Mouse (Mus musculus) midbrain, embryonic 10.5 days (tissue): ENCODE measurements at regions not wholly inside any gene's neighbourhood (a gene's known extent, or its start where the extent isn't known, plus 50 kb on each side); places are given as distances from the start of the nearest gene placed in this dataset.
A peak's percentile ranks its signal among the peaks of the same experiment; 100 is the strongest.

Experiments used
- DNase-seq: peaks from one replicate; pipeline ENCODE4 v3.0.0-alpha.2; 2017; ENCODE audit warnings: low spot score
- H3K27ac ChIP-seq: fragments of 300-500 bp; sonication (generic); replicated peaks from 2 replicates; pipeline ENCODE4 v1.5.1; 2016; ENCODE audit warnings: mild to moderate bottlenecking
- H3K27me3 ChIP-seq: fragments of 300-500 bp; sonication (generic); 2 replicates; pipeline ENCODE4 v1.6.1; 2016; ENCODE audit warnings: low read depth, mild to moderate bottlenecking; ENCODE audit not compliant: poor library complexity, severe bottlenecking
- H3K36me3 ChIP-seq: fragments of 300-500 bp; sonication (generic); 2 replicates; pipeline ENCODE4 v1.6.1; 2016; ENCODE audit warnings: mild to moderate bottlenecking, moderate library complexity
- H3K4me1 ChIP-seq: fragments of 300-500 bp; sonication (generic); 2 replicates; pipeline ENCODE4 v1.6.1; 2016
- H3K4me3 ChIP-seq: fragments of 300-500 bp; sonication (generic); 2 replicates; pipeline ENCODE4 v1.5.1; 2016; ENCODE audit warnings: mild to moderate bottlenecking, moderate library complexity
- H3K9me3 ChIP-seq: fragments of 300-500 bp; sonication (generic); replicated peaks from 2 replicates; pipeline ENCODE4 v1.6.1; 2016; ENCODE audit warnings: mild to moderate bottlenecking
- WGBS: fragments of 180-500 bp; shearing (Covaris S2); methylation state at CpG from one replicate; pipeline ENCODE4 v1.1.7; 2016; 5-methylcytosine and 5-hydroxymethylcytosine counted together

DNA sequence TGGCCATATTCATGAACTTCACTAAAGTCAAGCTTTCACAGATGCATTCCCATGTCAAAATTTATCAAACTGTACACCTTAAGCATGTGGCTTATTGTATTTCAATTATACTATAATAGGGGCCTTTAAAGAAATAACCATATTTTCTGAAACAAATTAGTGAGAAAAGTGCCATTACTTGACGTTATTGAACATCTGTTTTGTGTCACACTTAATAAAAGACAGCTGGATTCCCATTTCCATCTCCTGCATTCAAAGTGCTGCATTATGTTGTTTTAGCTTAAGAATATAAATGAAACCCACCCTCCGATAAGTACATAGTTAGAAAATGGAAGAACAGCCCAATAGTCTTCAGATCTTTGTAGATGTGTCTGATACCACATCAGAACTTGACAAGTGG, 150.2 kb downstream of the Usp46 start:
- DNase-seq, result no peak
- WGBS, result 71% methylated on average over 2 of the region's 2 CpGs
- Histone ChIP-seq H3K27me3 (no peaks in the 10 kb centered on the region), H3K9me3 (no peaks in the 10 kb centered on the region), H3K4me1 (0 out of 2 replicates have a peak, but pooled peaks cover 3% of the 10 kb centered on the region), H3K27ac (no peak overlapping the region), H3K4me3 (no peak overlapping the region), H3K36me3 (no peaks in the 10 kb centered on the region)

DNA sequence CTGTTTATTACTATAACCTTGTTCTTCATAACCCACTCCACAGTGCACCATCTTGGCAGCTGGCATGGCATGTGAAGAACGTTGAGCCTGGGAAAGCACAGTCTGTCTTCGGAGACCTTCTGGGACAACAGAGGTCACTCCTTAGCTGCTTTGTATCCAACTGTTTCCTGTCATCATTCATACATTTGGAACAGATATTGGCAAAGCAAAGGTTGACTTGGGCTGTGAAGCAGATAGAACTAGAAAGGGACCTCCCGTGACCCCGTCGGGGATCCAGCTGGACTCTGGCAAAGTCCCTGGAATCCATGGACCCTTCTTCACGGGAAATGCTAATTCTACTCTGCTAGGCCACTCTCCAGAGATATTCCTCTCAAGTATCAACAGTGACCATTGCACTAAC, 148.3 kb downstream of the Usp46 start:
- no peaks in the 10 kb centered on the region for H3K4me1 ChIP-seq
- H3K27me3 ChIP-seq, result no peaks in the 10 kb centered on the region
- H3K4me3 ChIP-seq, result no peak overlapping the region
- no peaks in the 10 kb centered on the region for H3K36me3 ChIP-seq
- DNase-seq, result no peak
- H3K27ac ChIP-seq, result no peak overlapping the region
- no peaks in the 10 kb centered on the region for H3K9me3 ChIP-seq
- 91% methylated on average over 6 of the region's 6 CpGs for WGBS

DNA sequence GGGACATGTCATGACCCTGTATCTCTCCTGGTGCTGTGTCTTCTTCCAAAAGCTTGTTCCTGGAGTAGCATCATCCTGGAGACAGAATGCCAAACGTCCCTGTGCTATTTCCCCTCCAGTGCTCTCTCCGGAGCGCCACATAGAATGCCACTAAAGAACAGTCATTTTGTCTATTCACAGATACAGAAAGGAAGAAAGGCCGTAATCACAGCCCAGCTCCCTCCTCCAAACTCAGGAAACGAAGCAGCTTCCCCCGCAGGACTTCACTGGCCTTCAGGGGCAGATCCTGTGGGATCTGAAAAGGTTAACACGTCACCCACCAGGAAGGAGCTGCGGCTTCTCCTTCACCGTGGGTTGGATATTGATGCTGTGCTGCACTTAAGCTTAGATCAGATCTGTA, 140.7 kb downstream of the Usp46 start:
- Histone ChIP-seq H3K4me3 (no peak overlapping the region), H3K36me3 (no peaks in the 10 kb centered on the region), H3K4me1 (no peaks in the 10 kb centered on the region), H3K9me3 (no peaks in the 10 kb centered on the region), H3K27me3 (no peaks in the 10 kb centered on the region), H3K27ac (no peak overlapping the region)
- no peak for DNase-seq
- WGBS, result 73% methylated on average over 9 of the region's 9 CpGs

GRCm38 (mm10) chr5:73928691-73929090, 139.5 kb downstream of the Usp46 start:
- Histone ChIP-seq H3K4me1 (no peaks in the 10 kb centered on the region), H3K36me3 (no peaks in the 10 kb centered on the region), H3K9me3 (no peaks in the 10 kb centered on the region), H3K4me3 (no peak overlapping the region), H3K27me3 (no peaks in the 10 kb centered on the region), H3K27ac (no peak overlapping the region)
- no peak for DNase-seq
- 90% methylated on average over 10 of the region's 10 CpGs for WGBS

DNA sequence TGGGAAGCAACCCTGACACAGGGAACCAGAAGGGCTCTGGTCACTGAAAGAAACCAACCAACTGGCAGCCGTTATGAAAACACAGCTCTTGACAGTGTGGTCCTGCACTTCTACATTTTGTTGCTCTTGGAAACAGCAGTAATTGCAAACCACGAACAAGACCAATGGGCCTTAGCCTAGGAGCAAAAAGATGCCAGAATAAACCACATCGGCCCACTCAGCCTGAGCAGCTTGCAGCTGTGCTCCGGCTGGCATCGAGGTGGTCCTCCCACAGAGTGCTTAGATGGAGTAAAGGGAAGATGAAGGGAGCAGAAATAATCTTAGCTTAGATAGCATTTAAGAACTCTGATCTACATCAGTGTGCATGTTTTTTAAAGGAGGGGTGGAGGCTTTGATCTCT, 138.0 kb downstream of the Usp46 start:
- no peak overlapping the region for H3K27ac ChIP-seq
- no peaks in the 10 kb centered on the region for H3K4me1 ChIP-seq
- no peaks in the 10 kb centered on the region for H3K9me3 ChIP-seq
- 88% methylated on average over 5 of the region's 5 CpGs for WGBS
- no peak overlapping the region for H3K4me3 ChIP-seq
- no peak for DNase-seq
- no peaks in the 10 kb centered on the region for H3K36me3 ChIP-seq
- H3K27me3 ChIP-seq, result no peaks in the 10 kb centered on the region

DNA sequence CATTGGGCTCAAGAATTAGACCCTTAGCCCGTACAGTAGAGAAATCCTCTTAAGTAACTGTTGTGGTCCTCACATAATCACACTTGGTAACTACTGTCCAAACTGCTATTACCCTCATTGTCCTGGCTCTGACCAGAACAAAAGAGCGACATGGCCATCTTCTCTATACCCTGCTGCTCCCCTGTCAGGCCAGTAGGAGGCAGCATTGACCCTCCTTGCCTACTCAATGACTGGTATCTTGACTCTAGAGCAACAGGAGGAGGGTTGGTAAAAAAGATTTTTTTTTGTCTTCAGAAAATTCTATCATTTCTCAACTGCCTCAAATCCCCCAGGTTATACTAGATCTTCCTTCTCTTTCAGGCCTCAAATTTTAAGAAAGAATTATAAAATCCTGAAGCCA, 130.4 kb downstream of the Usp46 start:
- no peaks in the 10 kb centered on the region for H3K27me3 ChIP-seq
- no peak overlapping the region for H3K4me3 ChIP-seq
- DNase-seq, result peak; percentile 40
- H3K9me3 ChIP-seq, result no peaks in the 10 kb centered on the region
- 48% methylated on average over 2 of the region's 2 CpGs for WGBS
- peaks cover under 1% of the 10 kb centered on the region; the same call in 1 of the 2 replicates for H3K4me1 ChIP-seq
- H3K27ac ChIP-seq, result no peak overlapping the region; the same call in 1 of the 2 replicates
- no peaks in the 10 kb centered on the region for H3K36me3 ChIP-seq

- 61% methylated on average over 4 of the region's 4 CpGs for WGBS
Measured at GRCm38 (mm10) chr5:73938450-73938849, 129.8 kb downstream of the Usp46 start.

GRCm38 (mm10) chr5:73942950-73943349, 125.3 kb downstream of the Usp46 start:
- Histone ChIP-seq H3K27ac (no peak overlapping the region), H3K4me1 (peaks cover 6% of the 10 kb centered on the region; the same call in 1 of the 2 replicates), H3K27me3 (no peaks in the 10 kb centered on the region), H3K9me3 (no peaks in the 10 kb centered on the region), H3K36me3 (no peaks in the 10 kb centered on the region), H3K4me3 (no peak overlapping the region)
- DNase-seq, result no peak
- WGBS, result 44% methylated on average over 3 of the region's 3 CpGs

More at GRCm38 (mm10) chr5:73938450-73938849, 129.8 kb downstream of the Usp46 start:
- no peak overlapping the region for H3K4me3 ChIP-seq
- DNase-seq, result no peak
- H3K9me3 ChIP-seq, result no peaks in the 10 kb centered on the region
- peaks cover 6% of the 10 kb centered on the region; the same call in 1 of the 2 replicates for H3K4me1 ChIP-seq
- no peaks in the 10 kb centered on the region for H3K36me3 ChIP-seq
- no peak overlapping the region for H3K27ac ChIP-seq
- H3K27me3 ChIP-seq, result no peaks in the 10 kb centered on the region

DNA sequence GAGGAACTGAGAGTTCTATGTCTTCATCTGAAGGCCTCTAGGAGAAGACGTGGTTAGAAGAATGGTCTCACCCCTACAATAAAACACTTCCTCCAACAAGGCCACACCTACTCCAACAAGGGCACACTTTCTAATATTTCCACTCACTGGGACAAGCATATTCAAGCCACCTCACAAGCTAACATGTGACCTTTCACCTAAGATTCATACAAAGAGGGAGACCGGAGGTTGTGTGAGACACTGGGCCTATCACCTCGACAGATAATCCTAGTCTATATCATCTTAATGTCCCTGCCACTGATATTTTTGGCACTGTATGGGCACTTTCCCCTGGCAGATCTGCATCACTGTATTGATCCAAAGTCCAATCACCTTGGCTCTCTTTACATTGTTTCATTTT, 122.6 kb downstream of the Usp46 start:
- 92% methylated on average over 3 of the region's 3 CpGs for WGBS
- H3K9me3 ChIP-seq, result no peaks in the 10 kb centered on the region

GRCm38 (mm10) chr5:73946164-73946563, 122.1 kb downstream of the Usp46 start:
- no peak for DNase-seq
- no peaks in the 10 kb centered on the region for H3K36me3 ChIP-seq
- H3K27ac ChIP-seq, result no peak overlapping the region
- no peaks in the 10 kb centered on the region for H3K27me3 ChIP-seq
- no peak overlapping the region for H3K4me3 ChIP-seq
- WGBS, result 84% methylated on average over 6 of the region's 6 CpGs
- H3K9me3 ChIP-seq, result no peaks in the 10 kb centered on the region
- peaks cover 17% of the 10 kb centered on the region for H3K4me1 ChIP-seq

More for the DNA sequence above, 122.6 kb downstream of the Usp46 start:
- no peak for DNase-seq
- H3K36me3 ChIP-seq, result no peaks in the 10 kb centered on the region
- no peaks in the 10 kb centered on the region for H3K27me3 ChIP-seq
- H3K4me1 ChIP-seq, result peaks cover 12% of the 10 kb centered on the region
- H3K27ac ChIP-seq, result no peak overlapping the region
- no peak overlapping the region for H3K4me3 ChIP-seq

DNA sequence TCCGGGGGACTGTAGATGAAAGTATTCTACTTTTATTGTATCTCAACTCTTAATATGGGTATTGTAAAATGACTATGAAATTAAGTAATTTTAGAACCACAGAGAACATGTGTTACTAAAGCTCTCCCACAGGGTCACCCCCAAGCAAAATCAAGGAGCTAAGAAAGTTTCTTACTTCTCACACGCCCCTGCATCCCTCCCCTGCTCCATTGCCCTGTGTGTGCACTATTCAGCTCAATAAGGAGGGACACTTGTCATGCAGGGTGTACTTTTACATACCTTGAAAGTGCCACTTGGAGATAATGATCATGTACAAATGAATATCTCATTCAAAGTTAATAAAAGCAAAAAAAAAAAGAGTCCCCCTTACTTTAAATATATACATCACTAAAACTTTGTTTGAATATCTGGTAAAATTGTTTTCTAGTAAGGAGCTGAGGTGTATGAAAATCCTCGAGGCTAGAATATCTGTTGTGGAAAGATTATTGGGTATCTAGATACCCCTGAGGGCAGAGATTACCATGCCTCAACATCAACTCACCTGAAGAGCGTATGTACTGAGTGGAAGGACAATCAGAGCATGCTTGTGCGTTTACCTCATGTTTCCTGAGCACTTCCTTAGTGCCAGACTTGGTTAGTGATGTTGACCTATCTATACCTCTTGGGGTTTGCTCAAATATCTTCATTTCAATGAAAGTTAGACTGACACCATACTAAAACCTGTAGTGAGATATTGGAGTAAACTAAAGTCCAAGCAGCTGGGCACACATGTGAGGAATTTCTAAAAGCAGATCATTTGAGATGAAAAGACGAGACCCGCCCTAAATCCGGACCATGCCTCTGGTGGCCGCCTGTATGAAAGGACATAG, 120.0 kb downstream of the Usp46 start:
- no peak overlapping the region for H3K27ac ChIP-seq
- no peak for DNase-seq
- peaks cover 18% of the 10 kb centered on the region for H3K4me1 ChIP-seq
- H3K36me3 ChIP-seq, result no peaks in the 10 kb centered on the region
- WGBS, result 88% methylated on average over 9 of the region's 9 CpGs
- no peaks in the 10 kb centered on the region for H3K27me3 ChIP-seq
- no peak overlapping the region for H3K4me3 ChIP-seq
- no peaks in the 10 kb centered on the region for H3K9me3 ChIP-seq
